Mouse (Mus musculus): ENCODE results near the gene Kif3b. TPM values are rescaled to one million over a fixed set of nuclear protein-coding genes. Genes with fewer than 3 reads are reported as not detected.
A peak's percentile ranks its signal among the peaks of the same experiment; 100 is the strongest.

Gene Kif3b
- polyA plus RNA-seq, 1 experiment = 4.9 TPM

- TF ChIP-seq POLR2A (IDR thresholded peaks at IDR 0.05; ENCODE audit: low read depth, low read length) (peak; percentile 32; the same call in 1 of the 2 replicates), CTCF (IDR thresholded peaks at IDR 0.05; ENCODE audit: extremely low read depth, insufficient read length, insufficient replicate concordance, low read depth, low read length) (no peak)
- WGBS = under 1% methylated on average over 71 of the region's 79 CpGs
- H3K27me3 ChIP-seq (ENCODE audit: control insufficient read depth, insufficient read depth, low read length) = no peaks in the 10 kb centered on the region
- peak within 1 kb of the TSS; percentile 96 for H3K4me3 ChIP-seq (ENCODE audit: low read depth, low read length)
- H3K4me1 ChIP-seq (ENCODE audit: control insufficient read depth, insufficient read depth, insufficient read length, low read length) = peaks cover 16% of the 10 kb centered on the region; the same call in 1 of the 2 replicates
- peak within 1 kb of the TSS; percentile 93 for H3K27ac ChIP-seq (ENCODE audit: insufficient read depth, low read depth, low read length)
- H3K36me3 ChIP-seq (ENCODE audit: control insufficient read depth, insufficient read depth, low read length) = no peaks in the 10 kb centered on the region
These were observed 54.4 kb downstream of the Kif3b start, which contains the start of gene Asxl1 for GRCm38 (mm10) chr2:153345454-153346220. Asxl1 (plus strand) TSS chr2:153345829.

GRCm38 (mm10) chr2:153346221-153347182, 55.3 kb downstream of the Kif3b start:
- peaks cover 16% of the 10 kb centered on the region; the same call in 1 of the 2 replicates for H3K4me1 ChIP-seq (ENCODE audit: control insufficient read depth, insufficient read depth, insufficient read length, low read length)
- H3K27ac ChIP-seq (ENCODE audit: insufficient read depth, low read depth, low read length) = peak overlapping the region; percentile 93
- WGBS = under 1% methylated on average over 53 of the region's 76 CpGs
- no peaks in the 10 kb centered on the region for H3K36me3 ChIP-seq (ENCODE audit: control insufficient read depth, insufficient read depth, low read length)
- H3K4me3 ChIP-seq (ENCODE audit: low read depth, low read length) = peak overlapping the region; percentile 96
- no peak for TF ChIP-seq CTCF (IDR thresholded peaks at IDR 0.05; ENCODE audit: extremely low read depth, insufficient read length, insufficient replicate concordance, low read depth, low read length)
- H3K27me3 ChIP-seq (ENCODE audit: control insufficient read depth, insufficient read depth, low read length) = no peaks in the 10 kb centered on the region

GRCm38 (mm10) chr2:153347183-153347781, 56.1 kb downstream of the Kif3b start:
- 1% methylated on average over 9 of the region's 9 CpGs for WGBS
- no peak for TF ChIP-seq POLR2A (IDR thresholded peaks at IDR 0.05; ENCODE audit: low read depth, low read length)
- TF ChIP-seq CTCF (IDR thresholded peaks at IDR 0.05; ENCODE audit: extremely low read depth, insufficient read length, insufficient replicate concordance, low read depth, low read length) = no peak
- Histone ChIP-seq H3K36me3 (ENCODE audit: control insufficient read depth, insufficient read depth, low read length) (peaks cover 3% of the 10 kb centered on the region; the same call in 1 of the 2 replicates), H3K4me3 (ENCODE audit: low read depth, low read length) (peak overlapping the region; percentile 96; the same call in 1 of the 2 replicates), H3K27me3 (ENCODE audit: control insufficient read depth, insufficient read depth, low read length) (no peaks in the 10 kb centered on the region), H3K27ac (ENCODE audit: insufficient read depth, low read depth, low read length) (peak overlapping the region; percentile 90), H3K4me1 (ENCODE audit: control insufficient read depth, insufficient read depth, insufficient read length, low read length) (peaks cover 13% of the 10 kb centered on the region; the same call in 1 of the 2 replicates)

GRCm38 (mm10) chr2:153348100-153348831, 57.1 kb downstream of the Kif3b start:
- no peak for TF ChIP-seq CTCF (IDR thresholded peaks at IDR 0.05; ENCODE audit: extremely low read depth, insufficient read length, insufficient replicate concordance, low read depth, low read length)
- no peak for TF ChIP-seq POLR2A (IDR thresholded peaks at IDR 0.05; ENCODE audit: low read depth, low read length)
- Histone ChIP-seq H3K27me3 (ENCODE audit: control insufficient read depth, insufficient read depth, low read length) (no peaks in the 10 kb centered on the region), H3K36me3 (ENCODE audit: control insufficient read depth, insufficient read depth, low read length) (peaks cover 7% of the 10 kb centered on the region), H3K4me3 (ENCODE audit: low read depth, low read length) (no peak overlapping the region), H3K27ac (ENCODE audit: insufficient read depth, low read depth, low read length) (0 out of 2 replicates have a peak overlapping the region, but pooled peaks have one; percentile 2), H3K4me1 (ENCODE audit: control insufficient read depth, insufficient read depth, insufficient read length, low read length) (peaks cover 10% of the 10 kb centered on the region; the same call in 1 of the 2 replicates)
- WGBS = 43% methylated on average over 6 of the region's 6 CpGs

- 2% methylated on average over 6 of the region's 6 CpGs for WGBS
- Histone ChIP-seq H3K4me3 (ENCODE audit: low read depth, low read length) (no peak overlapping the region), H3K36me3 (ENCODE audit: control insufficient read depth, insufficient read depth, low read length) (peaks cover 16% of the 10 kb centered on the region), H3K27me3 (ENCODE audit: control insufficient read depth, insufficient read depth, low read length) (no peaks in the 10 kb centered on the region), H3K4me1 (ENCODE audit: control insufficient read depth, insufficient read depth, insufficient read length, low read length) (peaks cover 3% of the 10 kb centered on the region; the same call in 1 of the 2 replicates), H3K27ac (ENCODE audit: insufficient read depth, low read depth, low read length) (peak overlapping the region; percentile 73)
- no peak for TF ChIP-seq CTCF (IDR thresholded peaks at IDR 0.05; ENCODE audit: extremely low read depth, insufficient read length, insufficient replicate concordance, low read depth, low read length)
- TF ChIP-seq POLR2A (IDR thresholded peaks at IDR 0.05; ENCODE audit: low read depth, low read length) = no peak
These were observed 59.5 kb downstream of the Kif3b start for GRCm38 (mm10) chr2:153350552-153351181.

- Histone ChIP-seq H3K36me3 (ENCODE audit: control insufficient read depth, insufficient read depth, low read length) (peaks cover 37% of the 10 kb centered on the region), H3K4me3 (ENCODE audit: low read depth, low read length) (no peak overlapping the region), H3K27me3 (ENCODE audit: control insufficient read depth, insufficient read depth, low read length) (no peaks in the 10 kb centered on the region), H3K4me1 (ENCODE audit: control insufficient read depth, insufficient read depth, insufficient read length, low read length) (peaks cover 3% of the 10 kb centered on the region; the same call in 1 of the 2 replicates), H3K27ac (ENCODE audit: insufficient read depth, low read depth, low read length) (no peak overlapping the region)
- WGBS = 74% methylated on average over 2 of the region's 2 CpGs
- TF ChIP-seq POLR2A (IDR thresholded peaks at IDR 0.05; ENCODE audit: low read depth, low read length) = no peak
- no peak for TF ChIP-seq CTCF (IDR thresholded peaks at IDR 0.05; ENCODE audit: extremely low read depth, insufficient read length, insufficient replicate concordance, low read depth, low read length)
These were observed 63.4 kb downstream of the Kif3b start for GRCm38 (mm10) chr2:153354648-153355047.

Measured in small intestine, adult 2 months (tissue).